Mouse (Mus musculus): ENCODE results near the gene Olfr332.

GRCm38 (mm10) chr11:58498761-58499160 is 6.4 kb upstream of the Olfr332 start:
- no peak for TF ChIP-seq GATA1 (IDR thresholded peaks at IDR 0.05; ENCODE audit: low read length)
- TF ChIP-seq TAL1 (IDR thresholded peaks at IDR 0.05; ENCODE audit: low read length), result no peak
